Mouse (Mus musculus) B cell, adult 2 months (primary cell): Measurements from ENCODE around the gene Lage3.
"Not testable (repeated sequence)": the region's sequence is repeated elsewhere in the genome, so short reads cannot be mapped to it uniquely, and the experiment has no call there.

Source experiments
- DNase-seq, 2 experiments: peaks; one replicate each; pipeline ENCODE4 v3.0.0; 2022

The Lage3 gene

DNA sequence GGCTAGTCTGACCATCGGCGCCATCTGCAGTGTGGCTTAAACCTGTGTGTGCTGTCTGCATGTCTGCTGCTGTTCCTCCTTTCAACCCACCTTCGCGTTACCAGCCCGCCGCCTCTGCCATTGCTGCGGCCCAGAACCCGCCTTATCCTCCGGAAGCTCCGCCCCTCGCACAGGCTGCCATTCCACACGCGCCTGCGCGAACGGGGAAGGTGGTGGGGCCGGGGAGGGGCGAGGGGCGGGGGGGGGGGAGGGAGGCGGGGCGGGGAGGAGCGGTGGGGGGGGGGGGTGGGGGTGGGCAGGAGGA, at the start of gene Lage3:
Lage3 (minus strand) TSS at position 152 of the 304 bp plus-strand sequence.
- DNase-seq, result peak; percentile 78 to 80

DNA sequence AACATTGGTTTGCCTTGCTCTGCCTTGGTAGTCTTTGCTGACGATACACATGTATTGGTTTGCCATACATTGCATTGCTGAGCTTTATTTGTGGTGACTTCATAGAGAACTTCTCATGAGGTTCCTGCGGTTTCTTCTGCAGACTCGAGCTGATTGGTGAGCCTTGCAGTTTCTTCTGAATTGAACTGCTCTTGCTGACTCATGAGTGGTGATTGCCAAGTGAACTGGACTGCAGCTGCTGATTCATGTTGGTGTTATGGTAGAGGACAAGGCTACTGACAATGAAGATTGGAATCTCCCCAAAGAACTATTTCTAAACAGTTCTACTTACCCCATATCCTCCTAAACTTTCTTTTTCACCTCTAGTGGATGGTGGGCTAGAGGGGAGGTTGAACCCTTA, 46.7 kb upstream of the Lage3 start:
- no peak for DNase-seq

DNA sequence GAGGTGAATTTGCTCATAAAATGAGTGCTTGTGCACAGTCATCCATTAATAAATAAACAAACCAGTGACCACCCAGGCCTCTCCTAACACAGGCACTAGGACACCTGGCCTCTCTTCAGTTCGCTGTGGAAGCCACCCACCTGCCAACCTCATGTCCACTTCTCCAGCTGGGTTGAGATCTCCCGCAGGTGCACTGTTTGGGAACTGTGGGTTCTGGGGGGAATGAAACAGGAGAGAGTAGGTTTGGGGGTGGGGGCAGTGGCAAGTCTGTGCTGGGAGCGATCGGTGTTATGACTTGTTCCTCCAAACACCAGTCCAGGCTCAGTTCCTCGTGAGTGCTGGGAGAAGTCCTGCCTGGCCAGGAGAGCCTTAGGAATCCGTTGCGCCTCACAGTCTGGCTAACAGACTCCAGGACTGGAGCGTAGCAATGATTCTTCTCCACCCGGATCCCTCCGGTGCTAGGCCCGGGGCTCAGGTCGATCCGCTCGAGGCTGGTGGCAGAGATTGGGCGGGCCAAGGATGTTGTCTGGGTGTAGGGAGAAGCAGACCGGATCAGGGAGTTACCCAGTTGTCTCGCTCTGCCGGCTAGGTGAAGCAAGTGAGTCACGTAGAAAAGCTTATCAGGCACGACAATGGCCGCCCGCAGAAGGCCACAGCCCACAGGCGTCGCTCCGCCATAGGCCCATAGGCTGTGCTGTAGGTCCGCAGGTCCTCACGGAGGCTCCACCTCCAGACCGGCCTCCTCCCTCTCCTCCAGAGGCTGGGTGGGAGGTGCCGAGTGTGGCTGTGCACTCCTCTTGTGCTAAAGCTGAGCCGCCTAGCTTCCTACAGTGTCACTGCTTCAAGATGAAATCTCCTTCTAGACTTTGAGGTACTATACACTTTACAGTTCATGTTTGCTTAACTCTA, 39.4 kb upstream of the Lage3 start, which contains the start of the genes Fam3a and Ikbkg:
Fam3a (minus strand) TSS at position 738 of the 909 bp plus-strand sequence.
Ikbkg (plus strand) TSS at position 756 of the 909 bp plus-strand sequence.
- peak; percentile 81 to 86 for DNase-seq

DNA sequence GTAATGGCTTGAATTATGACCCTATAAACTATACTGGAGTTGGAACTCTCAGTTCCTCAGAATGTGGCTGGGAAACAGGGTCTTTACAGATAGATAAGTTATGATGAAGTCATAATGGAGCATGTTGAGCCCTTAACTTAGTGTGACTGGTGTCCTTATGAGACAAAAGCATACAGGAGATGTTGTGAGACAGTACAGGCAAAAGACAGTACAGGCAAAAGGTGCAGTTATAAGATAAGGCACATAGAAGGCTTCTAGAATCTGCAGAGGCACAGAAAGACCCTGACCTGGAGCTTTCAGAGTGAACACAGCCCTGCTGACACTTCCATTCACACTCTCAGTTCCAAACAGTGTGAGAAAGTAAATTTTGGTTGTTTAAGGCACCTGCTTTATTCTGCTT, 34.7 kb upstream of the Lage3 start:
- DNase-seq, result no peak

DNA sequence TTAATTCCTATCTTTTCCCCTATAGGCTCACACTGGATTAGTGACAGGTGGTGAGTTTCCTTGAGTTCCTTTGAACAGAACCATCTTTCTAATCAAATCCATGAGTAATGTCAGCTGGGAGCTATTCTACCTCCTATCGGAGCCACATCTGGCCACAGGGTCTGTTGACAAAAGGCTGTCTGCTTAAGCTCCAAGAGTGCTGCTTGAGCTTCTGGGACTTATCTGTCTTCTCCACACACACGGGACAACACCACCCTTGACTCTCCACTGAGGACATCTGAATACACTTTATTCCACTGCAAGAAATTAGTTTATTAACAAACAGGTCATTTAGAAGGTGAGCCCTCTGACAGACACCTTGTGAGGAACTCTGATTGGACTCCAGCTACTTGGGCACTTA, 31.0 kb upstream of the Lage3 start:
- no peak for DNase-seq

DNA sequence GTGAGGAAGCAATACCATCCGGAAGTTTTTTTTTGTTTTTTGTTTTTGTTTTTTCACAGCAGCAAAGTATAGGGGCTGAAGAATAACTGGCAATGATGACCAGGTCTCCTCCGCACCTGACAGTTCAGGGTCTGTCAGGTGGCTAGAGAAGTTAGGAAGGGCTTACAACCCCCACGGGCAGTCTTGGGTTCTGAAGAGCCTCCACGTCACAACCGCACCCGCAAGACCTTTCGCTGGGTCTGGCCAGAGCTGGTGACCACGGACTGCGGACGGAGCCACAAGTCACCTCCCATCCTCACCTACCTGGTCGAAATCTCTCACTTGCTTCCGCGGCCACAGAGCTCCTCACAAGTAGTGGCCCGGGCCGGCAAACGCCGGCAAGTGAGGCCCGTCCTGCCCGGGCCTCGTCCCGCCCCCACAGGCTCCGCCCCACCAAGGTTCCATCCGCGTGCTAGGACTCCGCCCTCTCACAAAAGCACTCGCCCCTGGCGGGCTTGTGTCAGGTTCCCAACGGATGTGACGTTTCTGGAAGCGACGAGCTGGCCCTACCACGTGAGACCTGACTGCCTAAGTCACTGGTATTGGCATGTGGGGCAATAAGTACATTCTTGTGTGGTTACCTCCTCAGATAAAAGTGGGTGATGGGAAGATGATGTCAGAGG, 19.6 kb upstream of the Lage3 start, which contains the start of the genes Ubl4a and Slc10a3:
Ubl4a (minus strand) TSS at position 331 of the 662 bp plus-strand sequence.
Slc10a3 (minus strand) TSS at position 462 of the 662 bp plus-strand sequence.
- peak; percentile 91 to 94 for DNase-seq

DNA sequence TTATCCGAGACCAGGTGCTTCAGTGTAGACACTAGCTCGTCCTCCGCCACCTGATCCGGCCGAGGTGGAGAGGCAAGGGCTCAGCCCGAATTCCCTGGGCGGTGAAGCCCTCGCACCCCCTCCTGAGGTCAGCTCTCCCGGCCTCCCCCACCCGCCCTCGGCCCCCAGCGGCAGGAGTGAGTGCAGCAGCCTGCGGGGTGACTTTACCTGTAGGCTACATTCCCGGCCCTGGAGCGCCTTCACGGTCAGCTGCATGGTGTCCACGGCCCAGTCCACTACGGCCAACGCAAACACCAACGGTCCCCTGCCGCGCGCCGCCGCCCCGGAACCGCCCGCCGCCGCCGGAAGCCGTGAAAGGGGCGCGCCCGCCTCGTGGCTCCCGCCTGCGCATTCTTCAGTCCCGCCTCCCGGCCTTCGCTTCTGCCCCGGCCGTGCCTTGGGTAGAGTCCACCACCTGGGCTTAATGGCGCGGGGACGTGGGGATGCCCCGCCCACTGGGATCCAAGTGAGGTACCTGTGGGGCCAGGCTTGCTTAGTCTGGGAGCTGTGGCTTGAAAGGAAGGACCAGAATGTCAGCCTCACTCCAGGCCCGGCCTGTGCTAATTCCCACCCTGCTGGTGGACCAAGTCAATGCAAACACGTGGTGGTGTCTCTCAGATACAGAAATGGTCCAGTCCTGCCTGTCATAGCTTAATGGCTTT, 14.9 kb upstream of the Lage3 start:
- peak; percentile 69 to 76 for DNase-seq

DNA sequence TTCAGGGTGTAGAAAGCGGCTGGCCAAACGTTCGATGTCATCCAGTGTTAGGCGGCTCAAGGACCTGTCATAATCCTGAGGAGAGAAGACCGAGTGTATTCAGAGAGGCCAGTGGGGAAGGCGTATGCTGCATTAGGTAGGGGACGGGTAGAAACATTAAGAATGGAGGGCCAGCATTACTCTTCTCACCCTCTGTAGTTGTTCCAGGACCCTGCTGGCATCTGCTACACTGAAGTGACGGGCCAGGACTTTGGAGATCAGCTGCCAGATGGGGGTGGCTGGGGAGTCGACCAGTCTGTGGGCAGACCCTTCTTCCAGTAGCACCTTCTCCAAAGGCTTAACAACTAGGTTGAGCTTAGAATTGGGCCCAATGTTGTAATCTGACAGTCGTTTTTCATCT, 14.1 kb upstream of the Lage3 start:
- no peak for DNase-seq

DNA sequence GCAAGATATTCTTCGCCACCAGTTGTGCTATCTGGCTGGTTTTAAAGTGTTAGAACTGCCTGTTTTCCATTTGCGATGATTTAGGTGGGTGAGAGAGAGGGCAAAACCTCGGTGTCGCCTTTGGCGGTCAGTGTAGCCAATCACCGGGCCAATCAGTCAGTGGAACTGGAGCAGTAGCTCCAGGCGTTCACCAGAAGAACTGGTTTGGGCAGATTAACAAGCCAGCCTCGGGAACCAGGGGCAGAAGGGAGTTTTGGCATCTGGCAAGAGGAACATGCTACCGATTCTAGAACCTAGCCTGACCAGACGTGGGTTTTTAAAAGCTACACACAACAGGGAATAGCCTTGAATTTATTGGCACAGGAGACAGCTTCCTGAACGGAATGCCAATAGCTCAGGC, 5.8 kb upstream of the Lage3 start:
- DNase-seq, result no peak

DNA sequence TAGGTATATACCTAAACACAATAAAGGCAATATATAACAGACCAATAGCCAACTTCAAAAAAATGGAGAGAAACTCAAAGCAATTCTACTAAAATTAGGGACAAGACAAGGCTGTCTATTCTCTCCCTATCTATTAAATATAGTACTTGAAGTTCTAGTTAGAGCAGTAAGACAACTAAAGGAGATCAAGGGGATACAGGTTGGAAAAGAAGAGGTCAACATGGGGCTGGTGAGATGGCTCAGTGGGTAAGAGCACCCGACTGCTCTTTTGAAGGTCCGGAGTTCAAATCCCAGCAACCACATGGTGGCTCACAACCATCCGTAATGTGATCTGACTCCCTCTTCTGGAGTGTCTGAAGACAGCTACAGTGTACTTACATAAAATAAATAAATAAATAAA, 3.7 kb upstream of the Lage3 start:
- DNase-seq, result not testable (repeated sequence)

DNA sequence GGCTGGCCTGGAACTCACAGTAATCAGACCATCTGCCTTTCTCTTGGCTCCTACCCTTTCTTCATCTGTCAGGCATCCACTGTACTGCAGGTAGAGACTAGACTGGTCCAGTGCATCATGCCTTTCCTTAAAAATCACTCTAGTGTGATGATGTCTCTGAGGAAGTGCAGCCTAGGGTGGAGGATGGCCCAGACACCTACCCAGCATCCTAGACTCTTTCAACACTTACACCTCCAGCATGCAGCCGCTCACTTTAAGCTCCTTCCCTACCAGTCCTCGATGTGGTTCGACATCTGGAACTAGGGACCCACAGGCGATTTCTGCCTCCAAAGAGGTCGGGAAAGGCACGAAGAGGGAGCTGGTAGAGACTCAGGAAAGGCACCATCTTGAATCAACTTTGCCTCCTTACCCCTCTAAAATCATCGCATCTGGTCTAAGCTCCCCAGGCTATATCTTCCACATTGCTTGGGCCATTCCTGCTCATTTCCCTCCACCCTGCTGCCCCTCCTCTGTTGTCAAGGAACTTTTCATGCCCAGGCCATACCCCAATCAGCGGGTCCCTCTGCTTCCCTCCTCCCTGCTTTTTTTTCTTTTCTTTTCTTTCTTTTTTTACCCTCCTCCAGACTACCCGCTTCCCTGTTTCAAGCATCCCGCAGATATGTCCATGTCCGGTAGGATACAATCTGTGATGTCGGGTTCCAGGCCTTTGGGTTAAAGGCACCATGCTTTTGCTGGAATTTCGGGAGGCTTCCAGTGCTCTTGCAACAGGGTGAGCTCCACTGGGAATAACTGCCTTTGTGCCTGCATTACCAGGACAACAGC, 562 bp downstream of the Lage3 start:
- no peak for DNase-seq

DNA sequence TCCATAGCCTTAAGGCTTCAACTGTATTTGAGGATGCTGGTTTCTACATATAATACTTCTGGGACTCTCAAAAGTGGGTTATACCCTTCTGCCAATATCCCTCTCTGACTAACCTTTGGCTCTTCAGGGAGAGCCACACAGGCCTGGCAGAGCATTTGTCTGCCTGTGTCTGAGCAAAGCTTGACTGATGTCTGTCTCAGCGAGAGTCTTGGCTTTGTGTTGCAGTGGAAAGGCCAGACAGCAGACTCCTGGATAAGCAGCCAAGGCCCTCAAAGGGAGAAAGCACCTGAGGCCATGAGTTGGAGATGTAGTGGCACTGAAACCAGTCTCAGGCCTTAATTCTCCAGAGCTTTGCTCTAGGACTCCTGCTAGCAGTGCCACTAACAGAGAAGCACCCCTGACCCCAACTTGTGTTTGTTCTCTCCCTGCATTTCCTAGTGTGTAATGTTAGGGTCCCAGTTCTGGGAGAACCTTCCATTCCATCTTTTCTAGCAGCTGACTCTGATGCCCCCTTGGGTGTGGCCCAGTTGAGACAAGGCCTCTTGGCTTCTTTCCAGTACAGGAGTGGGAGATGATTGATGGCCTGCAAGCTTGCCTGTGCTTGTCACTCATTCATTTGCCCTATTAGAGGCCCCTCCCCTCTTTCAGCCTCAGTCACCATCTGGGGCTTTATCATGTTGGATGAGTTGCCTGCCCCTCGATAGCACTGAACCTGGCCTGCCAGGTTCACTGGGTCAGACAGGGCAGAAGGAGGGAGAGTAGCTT, 23.1 kb downstream of the Lage3 start:
- DNase-seq, result no peak

DNA sequence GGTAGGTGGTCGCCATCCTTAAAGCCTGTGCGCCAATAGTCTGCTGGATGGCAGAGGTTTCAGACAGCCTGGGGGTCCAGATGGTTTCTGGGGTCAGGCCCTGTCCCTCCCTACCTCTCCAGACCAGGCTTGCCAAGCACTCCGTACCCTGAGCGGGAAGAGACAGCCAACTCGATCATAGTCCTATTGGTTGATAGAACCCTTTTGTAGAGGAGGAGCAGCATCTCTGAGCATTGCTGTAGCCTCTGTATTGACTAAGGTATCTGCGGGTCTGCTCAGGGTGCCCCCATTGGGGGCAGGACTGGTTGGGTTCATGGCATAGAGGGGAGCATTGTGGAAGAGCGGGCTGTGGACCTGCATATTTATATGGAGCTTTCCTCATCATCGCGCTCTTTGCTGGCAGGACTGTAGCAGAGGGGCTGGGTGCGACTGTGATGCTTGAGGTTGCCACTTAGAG, 24.2 kb downstream of the Lage3 start:
- no peak for DNase-seq

DNA sequence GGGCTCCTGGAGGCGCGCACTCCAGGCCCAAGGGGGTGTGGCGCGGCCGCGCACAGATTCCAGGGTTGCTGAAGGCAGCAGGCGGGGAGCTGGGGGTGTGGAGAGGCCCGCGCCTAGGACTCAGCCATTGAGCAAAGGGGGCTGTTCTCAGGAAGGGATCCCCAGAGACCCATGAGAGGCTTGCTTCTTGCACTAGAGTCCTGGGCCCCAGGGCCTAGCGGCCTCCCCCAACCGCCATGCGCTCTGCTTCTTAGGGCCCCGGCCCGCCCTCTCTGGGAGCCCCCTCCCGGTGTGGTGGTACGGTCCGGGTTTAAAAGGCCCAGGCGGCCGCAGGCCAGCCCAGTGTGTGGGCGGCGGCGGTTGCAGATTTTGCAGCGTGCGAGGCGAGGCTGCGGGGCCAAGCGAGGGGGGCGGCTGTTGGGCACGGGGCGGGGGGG, 24.7 kb downstream of the Lage3 start, which contains the start of gene Plxna3:
Plxna3 (plus strand) TSS at position 342 of the 437 bp plus-strand sequence.
- peak; percentile 72 to 74 for DNase-seq

DNA sequence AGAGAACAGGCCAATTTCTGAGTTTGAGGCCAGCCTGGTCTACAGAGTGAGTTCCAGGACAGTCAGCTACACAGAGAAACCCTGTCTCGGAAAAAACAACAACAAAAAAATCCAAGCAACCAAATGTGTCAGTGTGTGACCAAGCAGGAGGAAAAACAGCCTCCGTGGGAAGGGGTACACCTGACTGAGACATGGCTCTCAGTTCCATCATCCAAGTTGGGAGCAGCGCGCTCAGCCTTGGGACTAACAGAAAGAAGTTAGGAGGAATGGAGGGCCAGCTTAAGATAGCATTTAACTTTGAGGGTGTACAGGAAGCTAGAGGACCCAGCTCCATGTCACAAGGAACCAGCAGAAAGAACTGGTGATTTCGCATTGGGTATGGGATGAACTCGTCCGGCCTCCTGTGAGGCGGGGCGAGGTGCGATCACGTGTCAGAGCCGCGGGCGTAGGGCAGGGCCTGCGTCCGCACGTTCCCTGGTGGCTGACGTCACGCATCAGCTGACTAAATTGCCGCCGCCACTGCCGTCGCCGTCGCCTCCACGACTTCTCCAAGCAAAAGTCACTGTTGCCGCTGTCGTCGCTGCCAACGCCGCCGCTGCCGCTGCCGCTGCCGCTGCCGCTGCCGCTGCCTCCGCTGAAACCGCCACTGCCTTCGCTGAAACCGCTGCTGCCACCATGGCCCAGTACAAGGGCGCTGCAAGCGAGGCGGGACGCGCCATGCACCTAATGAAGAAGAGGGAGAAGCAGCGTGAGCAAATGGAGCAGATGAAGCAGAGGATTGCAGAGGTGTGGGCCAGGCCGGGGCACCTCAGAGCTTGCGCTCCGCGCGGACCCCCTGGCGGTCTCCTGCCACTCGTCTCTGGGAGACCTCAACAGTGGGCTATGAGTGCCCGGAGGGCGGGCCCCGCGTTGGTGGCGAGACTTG, 40.6 kb downstream of the Lage3 start, which contains the start of gene Fam50a:
Fam50a (plus strand) TSS at position 494 of the 925 bp plus-strand sequence.
- DNase-seq, result peak; percentile 86 to 90

DNA sequence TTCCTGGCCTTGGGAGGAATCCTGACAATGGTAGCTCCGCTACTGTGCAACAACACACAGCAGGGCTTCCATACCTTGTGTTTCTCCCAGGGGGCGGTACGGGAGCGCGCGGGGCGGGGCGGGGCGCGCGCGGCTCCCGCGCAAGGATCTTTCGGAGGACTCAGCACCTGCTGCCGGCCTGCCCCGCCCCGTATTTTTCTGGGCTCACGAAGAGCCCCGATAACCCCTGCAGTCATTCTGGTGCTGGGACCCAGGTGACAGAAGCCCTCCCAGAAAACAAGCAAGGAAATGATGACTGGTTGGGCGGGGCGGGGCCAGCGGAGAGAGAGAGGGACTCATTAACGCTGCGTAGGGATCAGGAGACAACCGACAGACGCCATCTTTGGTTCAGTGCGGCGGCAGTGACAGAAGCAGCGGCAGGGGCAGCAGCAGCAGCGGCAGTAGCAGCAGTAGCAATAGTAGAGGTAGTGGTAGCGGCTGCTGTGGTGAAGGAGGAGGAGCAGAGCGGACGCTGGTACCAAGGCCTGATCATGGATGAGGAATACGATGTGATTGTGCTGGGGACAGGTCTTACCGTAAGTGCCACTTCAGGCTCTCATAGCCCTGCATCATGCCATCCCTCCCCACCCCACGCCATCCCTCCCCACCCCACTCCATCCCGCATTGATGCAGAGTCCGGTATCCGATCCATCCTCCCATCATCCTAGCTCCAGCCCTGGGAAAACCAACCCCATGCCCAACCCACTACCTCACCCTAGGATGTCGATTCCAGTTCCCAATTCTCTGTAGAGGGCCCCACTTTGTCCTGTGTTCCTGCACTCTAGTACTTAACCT, 48.3 kb downstream of the Lage3 start, which contains the start of gene Gdi1:
Gdi1 (plus strand) TSS at position 132 of the 834 bp plus-strand sequence.
- DNase-seq, result peak; percentile 81 to 83
